Mouse (Mus musculus): ENCODE measurements around the gene Sgsm1. TPM values are rescaled to one million over a fixed set of nuclear protein-coding genes. Genes with fewer than 3 reads are reported as not detected.
"Not testable (repeated sequence)": the region's sequence is repeated elsewhere in the genome, so short reads cannot be mapped to it uniquely, and the experiment has no call there.

The Sgsm1 gene
- polyA plus RNA-seq, 1 experiment: not detected

DNA sequence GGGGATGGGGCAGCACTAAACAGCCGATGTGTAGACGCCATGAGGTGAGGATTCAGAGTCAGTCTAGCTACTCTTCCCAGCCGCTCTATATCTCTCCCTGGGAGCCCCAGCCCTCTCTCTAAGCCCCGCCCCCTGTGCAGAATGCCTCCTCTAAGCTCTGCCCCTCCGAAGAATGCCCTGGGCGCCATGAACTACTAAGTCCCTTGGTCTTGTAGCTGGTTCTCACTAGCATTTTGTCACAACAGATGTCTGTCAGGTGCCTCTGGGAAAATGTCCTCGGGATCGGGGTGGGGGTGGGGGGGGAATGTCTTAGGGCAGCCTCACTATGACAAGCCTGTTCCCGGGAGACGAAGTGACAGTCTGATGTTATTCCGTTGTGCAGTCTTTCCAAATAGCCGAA, 37.0 kb upstream of the Sgsm1 start:
- H3K4me1 ChIP-seq (ENCODE audit: control insufficient read depth, insufficient read depth, low read length): no peaks in the 10 kb centered on the region
- TF ChIP-seq POLR2A (IDR thresholded peaks at IDR 0.05; ENCODE audit: borderline replicate concordance, low read depth, low read length) (no peak), CTCF (IDR thresholded peaks at IDR 0.05; ENCODE audit: low read depth, low read length) (no peak)
- no peak overlapping the region for H3K27ac ChIP-seq (ENCODE audit: insufficient read depth, low read depth, low read length)
- H3K4me3 ChIP-seq (ENCODE audit: insufficient read depth, low read length): no peak overlapping the region

DNA sequence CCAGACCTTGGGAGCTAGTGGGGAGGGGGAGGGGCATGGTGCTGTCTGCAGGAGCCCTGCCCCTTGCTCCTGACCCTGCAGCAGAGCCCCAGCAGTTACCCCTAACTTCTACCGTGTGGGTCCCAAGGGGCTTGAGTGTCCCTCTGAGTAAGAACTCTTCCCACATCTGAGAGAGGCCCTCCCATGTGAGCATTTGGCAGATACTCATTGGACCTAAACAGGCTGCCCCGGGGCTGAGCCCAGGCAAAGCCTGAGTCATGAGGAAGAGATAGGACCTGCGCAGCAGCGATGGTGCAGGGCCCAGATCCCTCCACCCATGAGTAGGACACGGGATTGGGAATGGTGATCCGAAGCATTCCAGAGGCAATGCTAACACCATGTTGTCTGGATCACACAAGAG, 36.1 kb upstream of the Sgsm1 start:
- not testable (repeated sequence) for H3K27ac ChIP-seq (ENCODE audit: insufficient read depth, low read depth, low read length); H3K4me1 ChIP-seq (ENCODE audit: control insufficient read depth, insufficient read depth, low read length); H3K4me3 ChIP-seq (ENCODE audit: insufficient read depth, low read length)

DNA sequence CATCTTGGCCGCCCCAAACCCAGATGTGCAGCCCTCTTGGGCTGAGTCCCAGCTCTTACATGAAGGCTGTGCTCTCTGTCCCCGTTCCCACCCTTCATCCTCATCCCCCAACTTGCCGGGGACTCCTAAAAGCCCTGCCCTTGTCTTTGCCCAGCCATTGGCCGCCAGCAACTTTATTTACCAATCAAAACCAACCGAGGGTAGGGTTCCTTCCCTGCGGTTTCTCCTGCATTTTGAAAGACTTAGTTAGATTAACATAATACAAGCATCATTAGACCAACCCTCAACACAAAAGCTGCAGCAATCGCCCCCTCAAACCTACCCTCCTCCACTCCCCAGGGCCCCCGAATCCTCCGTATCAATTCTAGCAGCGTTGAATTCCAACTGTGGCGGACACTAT, 35.2 kb upstream of the Sgsm1 start:
- Histone ChIP-seq H3K4me1 (ENCODE audit: control insufficient read depth, insufficient read depth, low read length) (no peaks in the 10 kb centered on the region), H3K27ac (ENCODE audit: insufficient read depth, low read depth, low read length) (no peak overlapping the region), H3K4me3 (ENCODE audit: insufficient read depth, low read length) (no peak overlapping the region)
- no peak for TF ChIP-seq CTCF (IDR thresholded peaks at IDR 0.05; ENCODE audit: low read depth, low read length)

DNA sequence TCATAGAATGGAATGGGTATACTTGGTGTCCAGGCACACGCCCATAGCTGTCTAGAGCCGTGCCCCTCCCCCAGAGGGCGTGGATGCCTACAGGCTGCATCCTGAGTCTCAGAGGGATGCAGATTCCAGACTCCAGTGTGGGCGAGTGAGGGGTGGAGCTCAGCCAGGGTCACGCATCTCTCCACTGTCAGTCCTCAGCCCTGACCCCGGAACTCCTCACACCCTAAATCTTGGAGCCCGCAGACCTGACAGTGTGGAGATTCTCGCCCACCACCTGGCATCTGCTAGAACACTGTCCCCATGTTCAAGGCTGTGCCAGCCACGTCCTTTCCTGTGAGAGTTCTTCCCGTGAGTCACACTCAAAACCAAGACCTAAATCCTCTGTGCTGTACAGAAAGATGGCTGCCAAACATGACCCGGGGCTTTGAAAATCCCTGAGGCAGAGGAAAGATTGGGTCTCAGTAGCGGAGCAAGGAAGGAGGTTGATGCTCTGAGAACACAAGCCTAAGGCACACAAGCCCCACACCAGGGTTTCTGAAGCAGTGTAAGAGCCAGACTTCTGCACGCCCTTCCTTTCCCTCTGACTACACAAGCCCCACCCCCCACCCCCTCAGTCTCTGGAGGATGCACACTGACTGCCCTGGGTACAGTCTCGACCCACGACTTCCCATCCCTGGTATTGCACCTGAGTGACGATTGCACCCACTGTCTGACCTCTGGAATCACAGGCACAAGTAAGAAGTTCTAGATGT, 34.2 kb upstream of the Sgsm1 start:
- no peak for TF ChIP-seq POLR2A (IDR thresholded peaks at IDR 0.05; ENCODE audit: borderline replicate concordance, low read depth, low read length)
- TF ChIP-seq CTCF (IDR thresholded peaks at IDR 0.05; ENCODE audit: low read depth, low read length): no peak
- Histone ChIP-seq H3K27ac (ENCODE audit: insufficient read depth, low read depth, low read length) (no peak overlapping the region), H3K4me1 (ENCODE audit: control insufficient read depth, insufficient read depth, low read length) (no peaks in the 10 kb centered on the region), H3K4me3 (ENCODE audit: insufficient read depth, low read length) (no peak overlapping the region)

DNA sequence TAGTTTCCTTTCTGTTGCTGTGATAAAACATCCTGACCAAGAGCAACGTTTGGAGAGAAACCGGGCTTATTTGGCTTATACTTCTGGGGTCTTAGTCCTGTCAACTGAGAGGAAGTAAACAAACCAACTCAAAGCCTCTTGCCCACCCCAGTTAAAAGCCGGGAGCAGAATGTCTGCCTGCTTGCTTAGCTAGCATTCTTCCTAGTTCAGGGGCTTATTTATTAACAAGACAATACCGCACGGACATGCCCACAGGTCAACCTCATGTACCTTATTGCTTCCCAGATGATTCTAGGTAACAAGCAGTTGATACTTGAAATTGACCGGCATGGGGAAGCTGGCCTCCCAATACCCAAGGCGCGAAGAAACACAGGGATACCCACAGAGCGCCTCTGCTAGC, 25.7 kb upstream of the Sgsm1 start:
- no peak for TF ChIP-seq POLR2A (IDR thresholded peaks at IDR 0.05; ENCODE audit: borderline replicate concordance, low read depth, low read length)
- no peak for TF ChIP-seq CTCF (IDR thresholded peaks at IDR 0.05; ENCODE audit: low read depth, low read length)
- Histone ChIP-seq H3K27ac (ENCODE audit: insufficient read depth, low read depth, low read length) (no peak overlapping the region), H3K4me3 (ENCODE audit: insufficient read depth, low read length) (no peak overlapping the region), H3K4me1 (ENCODE audit: control insufficient read depth, insufficient read depth, low read length) (no peaks in the 10 kb centered on the region)

DNA sequence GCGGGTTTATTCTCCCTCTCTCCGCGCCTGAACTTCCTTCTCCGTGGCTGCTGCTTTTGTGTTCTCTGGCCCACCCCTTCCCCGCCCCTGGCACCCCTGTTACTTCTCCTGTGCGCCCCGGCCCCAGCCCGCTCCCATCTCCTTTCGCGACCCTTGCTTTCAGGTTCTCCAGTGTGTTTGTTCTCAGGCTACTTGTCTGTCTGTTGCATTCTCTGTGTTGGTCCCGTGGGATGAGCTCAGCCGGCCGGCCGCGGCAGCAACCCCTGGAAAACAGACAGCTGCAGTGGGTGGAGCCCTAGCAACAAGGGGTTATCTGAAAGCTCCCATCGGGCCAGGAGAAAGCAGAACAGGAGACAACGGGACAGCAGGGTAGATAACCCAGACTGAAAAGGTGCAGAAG, 25.1 kb upstream of the Sgsm1 start:
- H3K4me3 ChIP-seq (ENCODE audit: insufficient read depth, low read length): no peak overlapping the region
- no peaks in the 10 kb centered on the region for H3K4me1 ChIP-seq (ENCODE audit: control insufficient read depth, insufficient read depth, low read length)
- TF ChIP-seq CTCF (IDR thresholded peaks at IDR 0.05; ENCODE audit: low read depth, low read length): no peak
- no peak for TF ChIP-seq POLR2A (IDR thresholded peaks at IDR 0.05; ENCODE audit: borderline replicate concordance, low read depth, low read length)
- H3K27ac ChIP-seq (ENCODE audit: insufficient read depth, low read depth, low read length): no peak overlapping the region

DNA sequence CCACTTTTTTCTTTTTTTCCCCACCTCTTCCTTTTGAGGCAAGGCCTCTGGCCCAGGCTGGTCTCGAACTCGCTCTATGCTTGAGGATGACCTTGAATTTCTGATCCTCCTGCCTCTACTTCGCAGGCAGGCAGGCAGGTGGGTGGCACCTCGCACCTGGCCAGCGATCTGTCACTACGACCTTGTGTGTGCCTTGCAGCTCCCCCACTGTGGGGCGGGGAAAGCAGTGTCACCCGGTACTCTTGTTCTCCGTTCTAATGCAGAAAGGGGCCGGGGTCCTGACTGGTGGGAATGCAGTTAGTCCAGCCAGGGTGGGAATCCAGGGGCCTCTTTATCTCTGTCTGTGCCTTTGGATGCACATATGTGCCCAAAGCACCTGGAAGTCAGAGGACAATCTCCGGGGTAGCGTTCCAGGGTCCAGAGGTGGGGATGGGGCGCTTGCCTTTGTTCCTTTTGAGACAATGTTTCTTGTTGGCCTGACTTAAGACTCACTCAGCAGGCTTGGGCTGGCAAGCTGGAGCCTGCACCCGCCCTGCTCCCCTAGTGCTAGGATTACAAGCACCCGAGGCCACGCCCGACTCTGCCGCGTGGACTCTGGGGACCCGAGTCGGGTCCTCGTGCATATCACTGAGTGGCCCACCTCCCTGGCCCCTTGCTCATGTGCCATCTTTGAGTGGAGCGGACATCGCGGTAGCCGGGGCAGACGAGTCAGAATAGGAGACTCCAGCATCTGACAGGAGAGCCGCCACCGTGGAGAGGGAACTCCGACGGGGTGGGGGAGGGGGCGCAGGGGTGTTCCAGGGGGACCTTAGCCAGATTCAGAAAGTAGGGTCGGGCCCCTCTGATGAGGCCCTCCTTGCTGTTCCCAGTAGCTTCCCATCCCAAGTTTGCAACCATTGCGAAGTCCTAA, 24.3 kb upstream of the Sgsm1 start:
- Histone ChIP-seq H3K27ac (ENCODE audit: insufficient read depth, low read depth, low read length) (no peak overlapping the region), H3K4me1 (ENCODE audit: control insufficient read depth, insufficient read depth, low read length) (no peaks in the 10 kb centered on the region), H3K4me3 (ENCODE audit: insufficient read depth, low read length) (no peak overlapping the region)
- TF ChIP-seq POLR2A (IDR thresholded peaks at IDR 0.05; ENCODE audit: borderline replicate concordance, low read depth, low read length) (no peak), CTCF (IDR thresholded peaks at IDR 0.05; ENCODE audit: low read depth, low read length) (no peak)

DNA sequence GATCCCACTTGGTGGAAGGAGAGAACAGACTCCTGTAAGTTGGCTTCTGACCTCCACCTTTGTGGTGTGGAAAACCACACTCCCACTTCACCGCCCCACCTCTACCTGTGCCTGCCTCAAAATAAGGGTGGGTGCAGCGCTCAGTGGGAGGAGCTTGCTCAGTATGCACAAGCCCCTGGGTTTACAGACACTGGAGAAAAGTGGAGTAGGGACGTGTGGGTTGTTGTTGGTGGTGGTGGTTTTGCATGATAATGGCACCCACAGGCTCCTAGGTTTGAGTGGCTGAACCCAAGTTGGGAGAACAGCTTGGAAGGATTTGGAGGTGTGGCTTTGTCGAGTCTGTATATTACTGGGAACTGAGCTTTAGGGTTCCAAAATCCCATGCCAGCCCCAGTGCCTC, 22.3 kb upstream of the Sgsm1 start:
- TF ChIP-seq CTCF (IDR thresholded peaks at IDR 0.05; ENCODE audit: low read depth, low read length) (no peak), POLR2A (IDR thresholded peaks at IDR 0.05; ENCODE audit: borderline replicate concordance, low read depth, low read length) (no peak)
- H3K27ac ChIP-seq (ENCODE audit: insufficient read depth, low read depth, low read length): no peak overlapping the region
- no peak overlapping the region for H3K4me3 ChIP-seq (ENCODE audit: insufficient read depth, low read length)
- no peaks in the 10 kb centered on the region for H3K4me1 ChIP-seq (ENCODE audit: control insufficient read depth, insufficient read depth, low read length)

DNA sequence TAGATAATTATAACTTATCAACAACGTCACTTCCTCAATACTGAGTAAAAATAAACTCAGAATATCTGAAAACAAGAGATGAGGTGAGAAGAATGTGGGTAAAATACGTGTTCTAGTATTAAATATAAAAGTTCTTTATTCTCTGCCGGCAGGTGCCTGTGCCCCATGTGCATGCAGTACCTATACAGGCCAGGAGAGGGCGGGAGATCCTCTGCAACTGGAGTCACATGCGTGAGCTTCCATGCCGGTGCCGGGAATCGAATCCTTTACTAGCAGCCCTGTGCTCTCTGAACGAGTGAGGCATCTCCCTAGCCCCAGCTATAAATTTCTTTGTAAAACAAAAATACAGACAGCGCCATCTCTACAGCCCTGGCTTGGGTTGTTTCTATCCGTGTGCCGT, 21.7 kb upstream of the Sgsm1 start:
- no peak for TF ChIP-seq CTCF (IDR thresholded peaks at IDR 0.05; ENCODE audit: low read depth, low read length)
- Histone ChIP-seq H3K4me1 (ENCODE audit: control insufficient read depth, insufficient read depth, low read length) (no peaks in the 10 kb centered on the region), H3K4me3 (ENCODE audit: insufficient read depth, low read length) (no peak overlapping the region), H3K27ac (ENCODE audit: insufficient read depth, low read depth, low read length) (no peak overlapping the region)

DNA sequence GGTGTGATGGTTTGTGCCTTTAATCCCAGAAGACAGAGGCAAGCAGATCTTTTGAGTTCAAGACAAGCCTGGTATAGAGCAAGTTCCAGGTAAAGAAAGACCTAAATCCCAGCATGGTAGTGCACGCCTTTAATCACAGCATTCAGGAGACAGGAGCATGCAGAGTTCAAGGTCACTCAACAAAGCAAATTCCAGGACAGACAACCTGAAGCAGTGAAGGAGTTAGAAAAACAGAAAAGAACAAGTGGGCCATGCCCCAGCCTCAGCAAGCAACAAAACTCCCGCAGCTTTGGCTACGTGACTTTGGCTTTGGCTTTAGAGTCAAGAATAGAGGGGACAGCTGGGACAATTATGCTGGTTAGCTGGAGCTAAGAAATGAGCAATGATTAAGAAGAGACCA, 19.6 kb upstream of the Sgsm1 start:
- no peaks in the 10 kb centered on the region for H3K4me1 ChIP-seq (ENCODE audit: control insufficient read depth, insufficient read depth, low read length)
- no peak overlapping the region for H3K27ac ChIP-seq (ENCODE audit: insufficient read depth, low read depth, low read length)
- TF ChIP-seq CTCF (IDR thresholded peaks at IDR 0.05; ENCODE audit: low read depth, low read length) (no peak), POLR2A (IDR thresholded peaks at IDR 0.05; ENCODE audit: borderline replicate concordance, low read depth, low read length) (no peak)
- H3K4me3 ChIP-seq (ENCODE audit: insufficient read depth, low read length): no peak overlapping the region
